Mouse (Mus musculus) liver, embryonic 14.5 days (tissue): ENCODE data around the gene Lysmd4.

Source experiments
- CTCF ChIP-seq: IDR thresholded peaks from 2 replicates; pipeline ENCODE4 v1.5.1; 2016; ENCODE audit warnings: antibody characterized with exemption, low read depth, control low read depth
- EP300 ChIP-seq: IDR thresholded peaks from 2 replicates; pipeline ENCODE4 v1.6.1; 2016; ENCODE audit warnings: antibody characterized with exemption, low read depth

- TF ChIP-seq CTCF (no peak), EP300 (no peak)
Measured at GRCm38 (mm10) chr7:67237752-67238151, 15.4 kb downstream of the Lysmd4 start.
